Mouse (Mus musculus) megakaryocyte, embryonic 14.5 days (primary cell): ENCODE results near the gene Hsp90aa1. TPM values are rescaled to one million over a fixed set of nuclear protein-coding genes. Genes with fewer than 3 reads are reported as not detected.
"Not testable (repeated sequence)": the region's sequence is repeated elsewhere in the genome, so short reads cannot be mapped to it uniquely, and the experiment has no call there.

Experiments used
- H3K27me3 ChIP-seq: replicated peaks from 2 replicates; pipeline ENCODE3; 2012; ENCODE audit warnings: inconsistent platforms
- H3K36me3 ChIP-seq: replicated peaks from 2 replicates; pipeline ENCODE3; 2012; ENCODE audit warnings: low read length, inconsistent platforms, mixed read lengths
- H3K4me1 ChIP-seq: 2 replicates; pipeline ENCODE4 v1.6.1; 2012; ENCODE audit warnings: inconsistent platforms
- H3K4me3 ChIP-seq: replicated peaks from 2 replicates; pipeline ENCODE3; 2012; ENCODE audit warnings: moderate library complexity, mild to moderate bottlenecking, inconsistent platforms
- H3K9me3 ChIP-seq: 2 replicates; pipeline ENCODE4 v1.6.1; 2012; ENCODE audit warnings: inconsistent platforms
- FLI1 ChIP-seq: IDR thresholded peaks from 2 replicates; pipeline ENCODE4 v1.6.1; 2012; ENCODE audit warnings: low read length, inconsistent platforms, mixed read lengths
- GATA1 ChIP-seq: IDR thresholded peaks from 3 replicates; pipeline ENCODE4 v1.6.1; 2012; ENCODE audit warnings: mixed read lengths, low read length, inconsistent platforms, borderline replicate concordance
- polyA plus RNA-seq: library from polyadenylated mRNA; stranded (reverse); fragments of >175 nt; gene quantifications from 2 replicates; pipeline ENCODE4 v1.2.3, GENCODE M21; 2012; ENCODE audit warnings: low replicate concordance; ENCODE audit not compliant: insufficient read depth

Gene Hsp90aa1
- 14.0 and 99.4 TPM in 2 replicates for polyA plus RNA-seq

DNA sequence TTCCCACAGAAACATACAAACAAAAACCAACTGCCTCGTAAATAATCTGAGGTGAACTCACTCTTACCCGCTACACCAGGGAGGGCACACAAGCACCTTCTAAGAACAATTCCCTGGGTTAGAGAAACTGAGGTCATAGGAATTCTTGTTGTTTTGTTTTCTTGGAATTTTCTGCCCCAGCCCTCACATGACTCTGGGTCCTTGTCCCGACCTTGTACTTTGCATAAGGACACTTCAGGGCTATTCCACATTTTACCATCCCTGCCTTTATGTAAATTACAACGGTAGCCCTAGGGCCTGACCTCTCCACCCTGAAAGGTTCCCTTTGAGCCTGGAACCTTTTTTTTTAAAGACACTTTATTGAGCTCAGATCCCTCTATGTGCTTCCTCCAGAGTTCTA lies at the start of gene Hsp90aa1:
Gene Hsp90aa1, minus strand, starts transcription at position 173 of the 400 bp plus-strand sequence.
- TF ChIP-seq GATA1: no peak
- no peak for TF ChIP-seq FLI1
- no peaks in the 10 kb centered on the region for H3K9me3 ChIP-seq
- no peaks in the 10 kb centered on the region for H3K27me3 ChIP-seq
- H3K4me1 ChIP-seq: peaks cover 94% of the 10 kb centered on the region
- H3K36me3 ChIP-seq: no peaks in the 10 kb centered on the region
- peak within 1 kb of the TSS; percentile 82 for H3K4me3 ChIP-seq

DNA sequence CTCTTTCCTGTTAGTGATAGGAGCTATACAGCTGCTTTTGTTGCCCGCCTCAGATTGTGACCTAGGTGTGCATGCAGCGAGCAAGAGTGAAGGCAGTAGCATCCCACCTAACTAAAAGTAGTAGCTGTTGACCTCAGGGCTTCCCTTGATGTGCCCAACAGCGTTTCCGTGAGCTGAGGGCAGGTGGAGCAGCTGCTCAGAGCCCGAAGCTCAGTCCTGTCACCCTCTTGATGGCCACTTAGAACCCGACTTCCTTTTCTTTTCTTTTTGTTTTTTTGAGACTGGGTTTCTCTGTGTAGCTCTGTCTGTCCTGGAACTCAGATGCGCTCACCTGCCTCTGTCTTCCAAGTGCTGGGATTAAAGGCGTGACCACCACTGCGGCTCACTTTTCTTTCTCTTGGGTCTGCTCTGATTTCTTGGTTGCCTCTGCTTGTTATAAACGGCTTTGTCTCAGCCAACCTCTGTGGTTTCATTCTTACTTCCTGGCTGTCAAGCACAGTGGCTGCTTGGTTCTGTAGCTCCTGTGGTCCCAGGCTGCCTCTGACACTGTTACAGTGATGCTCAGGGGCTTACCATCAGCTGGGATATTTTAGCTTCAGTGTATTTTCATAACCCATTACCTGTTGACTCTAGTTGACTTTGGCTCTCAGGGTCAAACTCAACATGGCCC lies 48.4 kb upstream of the Hsp90aa1 start:
- Histone ChIP-seq H3K36me3 (peaks cover 48% of the 10 kb centered on the region), H3K9me3 (peaks cover 14% of the 10 kb centered on the region), H3K4me1 (peaks cover 52% of the 10 kb centered on the region), H3K4me3 (peak overlapping the region; percentile 80), H3K27me3 (no peaks in the 10 kb centered on the region)
- no peak for TF ChIP-seq FLI1

GRCm38 (mm10) chr12:110738158-110738921 lies 35.8 kb upstream of the Hsp90aa1 start:
- Histone ChIP-seq H3K9me3 (peaks cover 2% of the 10 kb centered on the region; the same call in 1 of the 2 replicates), H3K36me3 (peaks cover 19% of the 10 kb centered on the region), H3K4me1 (peaks cover 41% of the 10 kb centered on the region), H3K4me3 (peak overlapping the region; percentile 98), H3K27me3 (peaks cover 2% of the 10 kb centered on the region)
- TF ChIP-seq GATA1: no peak
- no peak for TF ChIP-seq FLI1

DNA sequence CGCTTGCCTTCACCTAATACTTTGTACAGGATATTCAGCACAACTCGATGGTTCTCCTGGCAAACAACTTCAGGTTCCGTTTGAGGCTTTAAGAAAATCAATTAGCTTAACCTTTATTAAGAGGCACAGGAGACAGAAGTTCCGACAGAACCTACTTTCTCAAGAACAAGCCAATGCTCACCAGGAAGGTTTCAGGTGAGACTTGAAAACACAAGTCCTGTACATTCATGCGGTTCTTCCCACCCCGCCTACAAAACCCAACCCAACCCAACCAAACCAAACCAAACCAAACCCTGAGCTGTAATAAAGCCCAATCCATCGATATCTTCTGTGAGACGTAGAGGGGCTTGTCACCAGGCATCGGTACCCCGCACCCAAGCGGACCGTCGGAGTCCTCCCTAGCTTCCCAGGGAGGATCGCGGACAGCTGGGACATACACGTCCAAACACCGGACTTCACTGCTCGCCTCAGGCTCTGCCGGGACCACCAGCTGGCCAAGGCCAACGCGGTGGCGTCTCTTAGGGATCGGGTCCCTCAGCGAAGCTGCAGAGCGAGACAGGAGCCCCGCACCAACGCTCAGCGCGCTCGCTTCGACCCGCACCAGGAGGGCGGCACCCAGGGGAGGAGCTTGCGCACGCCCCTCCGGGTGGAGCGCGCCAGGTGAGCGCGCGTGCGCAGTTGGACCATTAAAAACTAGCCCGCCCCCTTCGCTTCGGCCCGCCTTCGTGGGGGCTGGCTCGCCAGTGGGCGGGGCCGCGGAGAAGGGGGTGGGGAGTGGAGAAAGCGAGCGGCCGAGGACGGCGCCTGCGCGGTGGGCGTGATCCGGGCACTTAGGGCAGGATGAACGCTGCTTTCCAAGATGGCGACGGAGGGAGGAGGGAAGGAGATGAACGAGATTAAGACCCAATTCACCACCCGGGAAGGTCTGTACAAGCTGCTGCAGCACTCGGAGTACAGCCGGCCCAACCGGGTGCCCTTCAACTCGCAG lies 34.9 kb upstream of the Hsp90aa1 start, which contains the start of gene Wdr20:
Gene Wdr20, plus strand, starts transcription at position 775 of the 988 bp plus-strand sequence.
- Histone ChIP-seq H3K36me3 (peaks cover 12% of the 10 kb centered on the region), H3K4me1 (peaks cover 40% of the 10 kb centered on the region), H3K4me3 (peak within 1 kb of the TSS; percentile 98), H3K9me3 (peaks cover 2% of the 10 kb centered on the region; the same call in 1 of the 2 replicates), H3K27me3 (peaks cover 2% of the 10 kb centered on the region)
- no peak for TF ChIP-seq GATA1
- TF ChIP-seq FLI1: no peak

GRCm38 (mm10) chr12:110736641-110737040 lies 34.1 kb upstream of the Hsp90aa1 start:
- Histone ChIP-seq H3K4me3 (peak overlapping the region; percentile 98), H3K9me3 (peaks cover 2% of the 10 kb centered on the region; the same call in 1 of the 2 replicates)

GRCm38 (mm10) chr12:110733254-110733653 lies 30.7 kb upstream of the Hsp90aa1 start:
- not testable (repeated sequence) for H3K36me3 ChIP-seq, H3K9me3 ChIP-seq, H3K4me3 ChIP-seq, H3K4me1 ChIP-seq
- peaks cover 11% of the 10 kb centered on the region for H3K27me3 ChIP-seq

More at GRCm38 (mm10) chr12:110736641-110737040, 34.1 kb upstream of the Hsp90aa1 start:
- Histone ChIP-seq H3K27me3 (peaks cover 2% of the 10 kb centered on the region), H3K36me3 (peaks cover 5% of the 10 kb centered on the region), H3K4me1 (peaks cover 32% of the 10 kb centered on the region)
- TF ChIP-seq FLI1: no peak

DNA sequence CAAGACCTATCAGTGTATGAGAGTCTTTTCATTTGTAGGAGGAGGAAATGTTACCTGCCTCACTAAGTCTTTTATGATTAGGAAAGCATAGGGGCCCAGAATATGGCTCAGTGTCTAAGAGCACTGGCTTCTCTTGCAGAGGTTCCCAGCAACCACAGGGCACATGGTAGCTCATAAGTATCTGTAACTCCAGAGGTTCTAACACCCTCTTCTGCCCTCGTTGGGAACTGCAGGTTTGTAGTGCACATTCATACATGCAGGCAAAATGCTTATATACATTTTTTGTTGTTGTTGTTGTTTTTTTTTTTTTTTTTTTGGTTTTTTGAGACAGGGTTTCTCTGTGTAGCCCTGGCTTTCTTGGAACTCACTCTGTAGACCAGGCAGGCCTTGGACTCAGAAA lies 23.9 kb upstream of the Hsp90aa1 start:
- H3K36me3 ChIP-seq: no peaks in the 10 kb centered on the region
- H3K4me3 ChIP-seq: no peak overlapping the region
- H3K9me3 ChIP-seq: peaks cover 24% of the 10 kb centered on the region
- peaks cover 16% of the 10 kb centered on the region for H3K4me1 ChIP-seq
- TF ChIP-seq FLI1: no peak
- no peak for TF ChIP-seq GATA1
- peaks cover 24% of the 10 kb centered on the region for H3K27me3 ChIP-seq

DNA sequence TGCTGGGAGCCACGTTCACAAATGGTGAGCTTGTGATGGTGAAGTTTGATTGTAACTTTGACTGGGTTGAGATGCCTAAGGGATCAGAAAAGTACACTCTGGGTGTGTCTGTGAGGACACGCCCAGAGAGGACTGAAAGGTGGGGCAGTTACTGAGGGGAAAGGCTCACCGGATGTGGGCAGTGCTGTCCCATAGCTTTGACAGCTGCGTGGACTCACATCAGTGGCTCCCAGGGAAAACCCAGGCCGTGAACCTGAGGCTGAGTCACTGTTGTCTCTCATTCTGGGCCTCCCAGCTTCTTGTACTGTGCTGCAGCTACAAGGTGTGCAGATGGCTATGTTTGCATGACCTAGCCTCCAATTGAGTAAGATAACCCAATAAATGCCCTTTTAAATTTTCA lies 23.0 kb upstream of the Hsp90aa1 start:
- H3K4me3 ChIP-seq: no peak overlapping the region
- TF ChIP-seq GATA1 (no peak), FLI1 (no peak)
- peaks cover 29% of the 10 kb centered on the region for H3K27me3 ChIP-seq
- peaks cover 16% of the 10 kb centered on the region for H3K4me1 ChIP-seq
- no peaks in the 10 kb centered on the region for H3K36me3 ChIP-seq
- H3K9me3 ChIP-seq: peaks cover 24% of the 10 kb centered on the region

- H3K4me3 ChIP-seq: peak overlapping the region; percentile 56
- TF ChIP-seq FLI1 (no peak), GATA1 (no peak)
- peaks cover 33% of the 10 kb centered on the region for H3K27me3 ChIP-seq
- peaks cover 24% of the 10 kb centered on the region for H3K9me3 ChIP-seq
- no peaks in the 10 kb centered on the region for H3K36me3 ChIP-seq
- peaks cover 16% of the 10 kb centered on the region for H3K4me1 ChIP-seq
Observed at GRCm38 (mm10) chr12:110725051-110725450, 22.5 kb upstream of the Hsp90aa1 start.
